Mouse (Mus musculus) layer of hippocampus, postnatal 25 days (tissue): ENCODE results near the gene Olfr543. TPM values are rescaled to one million over a fixed set of nuclear protein-coding genes. Genes with fewer than 3 reads are reported as not detected.

Experiments
- DNase-seq, 2 experiments: peaks; one replicate each; pipeline ENCODE4 v3.0.0; 2022; ENCODE audit warnings: mixed read lengths in 2 of 2, low spot score in 1 of 2; ENCODE audit errors: extremely low spot score in 1 of 2
- total RNA-seq, 2 experiments: library from RNA; stranded (reverse); gene quantifications; 2 replicates each; pipeline ENCODE4 v1.2.3; 2021

Gene Olfr543
- total RNA-seq, 2 experiments from 2014 or later = not detected

GRCm38 (mm10) chr7:102478425-102478824 lies 3.1 kb downstream of the Olfr543 start:
- no peak for DNase-seq

DNA sequence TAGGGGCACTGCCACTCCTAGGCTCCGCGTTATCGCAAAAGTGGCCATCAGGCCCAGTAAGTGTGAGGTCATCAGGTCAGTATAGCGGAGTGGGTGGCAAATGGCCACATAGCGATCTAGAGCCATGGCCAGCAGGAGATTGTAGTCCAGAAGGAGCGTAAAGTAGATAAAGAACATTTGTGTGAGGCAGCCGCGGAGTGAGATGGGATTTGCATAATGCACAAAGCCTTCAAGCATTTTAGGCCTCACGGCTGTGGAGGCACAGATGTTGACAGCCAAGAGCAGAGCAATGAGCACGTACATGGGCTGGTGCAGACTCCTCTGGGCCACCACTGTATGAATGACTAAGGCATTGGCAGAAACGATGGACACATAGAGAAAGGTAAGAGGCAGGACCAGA lies 4.1 kb downstream of the Olfr543 start:
- DNase-seq = no peak

- DNase-seq = no peak
Observed at GRCm38 (mm10) chr7:102476601-102477000, 4.9 kb downstream of the Olfr543 start.

GRCm38 (mm10) chr7:102472675-102473074 lies 8.8 kb downstream of the Olfr543 start:
- no peak for DNase-seq

DNA sequence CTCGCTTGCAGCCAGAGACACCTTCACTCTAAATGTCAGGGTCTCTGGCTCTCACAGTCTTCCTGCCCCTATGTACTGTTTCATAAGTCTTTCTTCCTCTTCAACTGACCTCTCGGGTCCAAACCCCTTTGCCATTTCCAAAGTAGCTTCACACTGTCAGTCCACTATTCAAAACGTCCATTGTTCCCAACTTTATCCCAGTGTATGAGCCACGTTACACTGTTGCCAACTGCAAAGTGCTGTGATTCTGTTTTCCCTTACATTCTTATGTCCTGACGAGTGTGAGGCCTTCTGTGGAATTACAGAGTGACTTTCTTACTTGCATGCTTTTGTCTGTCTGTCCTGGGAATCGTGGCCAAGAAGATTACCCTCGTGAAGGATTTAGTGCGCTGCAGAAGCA lies 13.9 kb downstream of the Olfr543 start:
- no peak for DNase-seq

GRCm38 (mm10) chr7:102458618-102459380 lies 22.7 kb downstream of the Olfr543 start:
- no peak for DNase-seq

DNA sequence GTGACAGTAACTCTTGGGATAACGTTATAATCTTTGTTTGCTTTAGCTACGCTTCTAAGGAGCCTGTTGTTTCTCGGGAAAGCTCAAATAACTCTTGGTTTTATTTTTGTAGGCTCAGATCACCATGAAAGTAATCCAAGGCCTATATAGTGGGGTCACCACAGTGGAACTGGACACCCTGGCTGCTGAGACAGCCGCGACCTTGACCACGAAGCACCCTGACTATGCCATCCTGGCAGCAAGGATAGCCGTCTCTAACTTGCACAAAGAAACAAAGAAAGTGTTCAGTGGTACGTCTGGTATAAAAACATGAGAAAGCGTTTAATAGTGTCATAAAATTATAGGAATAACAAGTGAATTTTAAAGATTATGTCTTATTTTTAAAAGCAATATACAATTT lies 35.0 kb downstream of the Olfr543 start:
- DNase-seq = no peak

- DNase-seq = no peak
Observed at GRCm38 (mm10) chr7:102444301-102444700, 37.2 kb downstream of the Olfr543 start.

DNA sequence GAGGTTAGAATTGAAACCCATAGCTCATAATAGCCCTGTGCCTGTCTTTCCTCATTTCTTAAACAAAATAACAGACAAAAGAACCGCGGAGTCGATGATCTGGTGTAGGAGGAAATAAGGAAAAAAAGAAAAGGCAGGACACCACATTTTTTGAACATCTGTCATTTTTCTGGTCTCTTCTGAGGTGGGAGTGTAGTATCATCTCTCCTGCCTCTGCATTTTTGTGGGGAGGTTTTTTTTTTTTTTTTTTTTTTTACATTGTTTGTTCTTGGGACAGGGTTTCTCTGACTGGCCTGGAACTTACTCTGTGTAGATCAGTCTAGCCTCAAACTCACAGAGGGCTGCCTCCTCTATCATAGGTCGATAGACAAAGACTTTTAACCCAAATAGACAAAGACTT lies 39.0 kb downstream of the Olfr543 start:
- DNase-seq = no peak

- peak; percentile 95 for DNase-seq
Observed at GRCm38 (mm10) chr7:102441657-102442391, 39.7 kb downstream of the Olfr543 start, which contains the start of gene Rrm1. Gene Rrm1, plus strand, starts transcription at chr7:102441695.

GRCm38 (mm10) chr7:102440822-102441656 lies 40.4 kb downstream of the Olfr543 start:
- no peak for DNase-seq

- DNase-seq = no peak
Observed at GRCm38 (mm10) chr7:102434344-102434743, 47.1 kb downstream of the Olfr543 start.

Other genes starting within 250 kb of the Olfr543 start
- 10 to 100 TPM; 28.9 to 30.2 TPM for gene Rhog, start 225.6 kb downstream of the Olfr543 start, total RNA-seq
- gene Stim1, start 213.9 kb downstream of the Olfr543 start, total RNA-seq = 10 to 100 TPM; 67.7 to 70.4 TPM
- gene Rrm1, start 40.0 kb downstream of the Olfr543 start, total RNA-seq = 10 to 100 TPM; 10.2 to 10.8 TPM
- gene Olfr544, start 6.6 kb upstream of the Olfr543 start, total RNA-seq = not detected
- gene Olfr545, start 17.9 kb upstream of the Olfr543 start, total RNA-seq = not detected
- gene Olfr547, start 53.1 kb upstream of the Olfr543 start, total RNA-seq = not detected
- gene Olfr548-ps1, start 59.2 kb upstream of the Olfr543 start, total RNA-seq = not detected
- not detected for gene Olfr549, start 68.2 kb upstream of the Olfr543 start, total RNA-seq
- gene Trim21, start 83.8 kb upstream of the Olfr543 start, total RNA-seq = 1 to 10 TPM; 2.1 to 3.6 TPM
- gene Olfr550, start 89.8 kb upstream of the Olfr543 start, total RNA-seq = 1 to 10 TPM in 1 of 2 experiments, under 1 TPM in 1; 0.89 to 1.3 TPM
- not detected for gene Olfr551, start 110.2 kb upstream of the Olfr543 start, total RNA-seq
- under 1 TPM in 1 of 2 experiments, not detected in 1; 0.10 TPM for gene Olfr552, start 116.1 kb upstream of the Olfr543 start, total RNA-seq
- not detected for gene Olfr553, start 136.5 kb upstream of the Olfr543 start, total RNA-seq
- gene Olfr554, start 156.8 kb upstream of the Olfr543 start, total RNA-seq = not detected
- gene Olfr555, start 177.1 kb upstream of the Olfr543 start, total RNA-seq = not detected
- under 1 TPM in 1 of 2 experiments, not detected in 1; 0.10 TPM for gene Olfr556, start 183.2 kb upstream of the Olfr543 start, total RNA-seq
- gene Trim68, start 205.6 kb upstream of the Olfr543 start, total RNA-seq = 1 to 10 TPM; 4.5 to 7.6 TPM
- gene Olfr557, start 214.2 kb upstream of the Olfr543 start, total RNA-seq = not detected
- under 1 TPM; 0.49 TPM for gene Olfr558, start 220.5 kb upstream of the Olfr543 start, total RNA-seq
- not detected for gene Olfr33, start 237.4 kb upstream of the Olfr543 start, total RNA-seq
- gene Olfr559, start 245.8 kb upstream of the Olfr543 start, total RNA-seq = not detected